20 mouse cellular contexts compared by ENCODE assay signal in genomic region chr3:144447917-144448316, GRCm38 (mm10).
A peak's percentile ranks its signal among the peaks of the same experiment; 100 is the strongest.
DNase-seq lines count a peak whose midpoint lies in the region; ATAC-seq and TF ChIP-seq lines count a peak whose summit lies in the region.
"Had no signal": no experiment of that assay in that cellular context is flagged by ENCODE, and none has a peak within 500 bp of the region (broad histone marks: within the 10 kb centered on the region; RNA-seq: fewer than 3 reads in every experiment).

No protein-coding gene starts in this region.

- H3K36me3 ChIP-seq in liver, embryonic 14.5 days (replicated peaks; ENCODE audit: control insufficient read depth, insufficient read depth, low read depth), result no peaks in the 10 kb centered on the region
- no peaks in the 10 kb centered on the region for H3K36me3 ChIP-seq in midbrain, embryonic 15.5 days (replicated peaks)

- no peaks in the 10 kb centered on the region for H3K9me3 ChIP-seq in liver, embryonic 14.5 days (ENCODE audit: control insufficient read depth, low read length)
- H3K9me3 ChIP-seq in midbrain, embryonic 15.5 days, result no peaks in the 10 kb centered on the region
- H3K9me3 ChIP-seq: embryonic facial prominence, embryonic 13.5 days; G1E; heart, embryonic 13.5 days; hindbrain, embryonic 15.5 days had no signal

- H3K27me3 ChIP-seq in liver, embryonic 14.5 days (ENCODE audit: control insufficient read depth, insufficient read depth, low read length), result no peaks in the 10 kb centered on the region
- no peaks in the 10 kb centered on the region for H3K27me3 ChIP-seq in midbrain, embryonic 15.5 days (replicated peaks)
- H3K27me3 ChIP-seq: embryonic facial prominence, embryonic 13.5 days; heart, embryonic 13.5 days; hindbrain, embryonic 15.5 days had no signal

- ATAC-seq in liver, embryonic 14.5 days (ENCODE audit: insufficient read depth), result peak; percentile 76
- 0 out of 2 replicates have a peak, but pooled peaks have one; percentile 27 for ATAC-seq in megakaryocyte, adult 5-6 weeks (ENCODE audit: poor library complexity, severe bottlenecking)
- ATAC-seq in midbrain, embryonic 15.5 days (replicated peaks), result no peak
- ATAC-seq: CD4-positive, CD25-positive, alpha-beta regulatory T cell, adult 4 months; forebrain, embryonic 14.5 days had no signal

- peaks cover 3 to 6% of the 10 kb centered on the region in 2 experiments; a peak in 3 of 4 replicates for H3K4me1 ChIP-seq in liver, embryonic 14.5 days (replicated peaks; ENCODE audit: control insufficient read depth in 2 of 2, insufficient read depth in 2 of 2, low read length in 1 of 2)
- no peaks in the 10 kb centered on the region for H3K4me1 ChIP-seq in midbrain, embryonic 15.5 days
- H3K4me1 ChIP-seq: embryonic facial prominence, embryonic 13.5 days; hindbrain, embryonic 15.5 days had no signal

- peak; percentile 64 for TF ChIP-seq EP300 in liver, embryonic 14.5 days (IDR thresholded peaks at IDR 0.05; ENCODE audit: low read depth)

- no peak overlapping the region for H3K4me2 ChIP-seq in liver, embryonic 14.5 days (ENCODE audit: low read depth)
- no peak overlapping the region for H3K4me2 ChIP-seq in midbrain, embryonic 15.5 days
- H3K4me2 ChIP-seq: embryonic facial prominence, embryonic 13.5 days; heart, embryonic 13.5 days; hindbrain, embryonic 15.5 days had no signal

- no peak for TF ChIP-seq CTCF in liver, embryonic 14.5 days (IDR thresholded peaks at IDR 0.05; ENCODE audit: low read depth)

- H3K4me3 ChIP-seq in liver, embryonic 14.5 days (ENCODE audit: insufficient read depth in 1 of 2, low read depth in 2 of 2, low read length in 2 of 2), result no peak overlapping the region
- no peak overlapping the region for H3K4me3 ChIP-seq in midbrain, embryonic 15.5 days
- H3K4me3 ChIP-seq: embryonic facial prominence, embryonic 13.5 days; heart, embryonic 13.5 days; hindbrain, embryonic 15.5 days had no signal

- H3K27ac ChIP-seq in liver, embryonic 14.5 days, result no peak overlapping the region
- H3K27ac ChIP-seq in midbrain, embryonic 15.5 days, result no peak overlapping the region
- H3K27ac ChIP-seq: embryonic facial prominence, embryonic 13.5 days; heart, embryonic 13.5 days; hindbrain, embryonic 15.5 days had no signal

- DNase-seq in c-Kit-positive CD71-positive TER-119-negative erythroid progenitor cells, embryonic 14.5 days (ENCODE audit: low read depth), result peak; percentile 40
- peak; percentile 17 for DNase-seq in liver
- DNase-seq in liver, embryonic 14.5 days (ENCODE audit: low read depth in 3 of 3, low spot score in 3 of 3), result peak in 2 of 3 experiments; percentile 11 to 13
- no peak for DNase-seq in cerebellum, postnatal 14 days
- DNase-seq in right cerebral cortex, adult 2 months (ENCODE audit: low spot score in 2 of 2), result no peak
- DNase-seq in spleen, postnatal 36 days (ENCODE audit: low spot score in 2 of 2), result no peak
- DNase-seq: adrenal gland, postnatal 10 days; B cell, adult 2 months; cerebellum, adult 2 months; cerebellum, postnatal 25 days; gastrocnemius, postnatal 36 days; heart, postnatal 36 days had no signal

- 31% methylated on average over 9 of the region's 9 CpGs for WGBS in liver, embryonic 14.5 days (ENCODE audit: insufficient replicate concordance)
- 91% methylated on average over 9 of the region's 9 CpGs for WGBS in midbrain, embryonic 15.5 days

- no peak overlapping the region for H3K9ac ChIP-seq in liver, embryonic 14.5 days (replicated peaks)
- H3K9ac ChIP-seq in midbrain, embryonic 15.5 days, result no peak overlapping the region
- H3K9ac ChIP-seq: embryonic facial prominence, embryonic 13.5 days; heart, embryonic 13.5 days; hindbrain, embryonic 15.5 days had no signal

Comparison
In these comparisons a context has a peak if more than half of its experiments do, and no peak if none do; other contexts are left out.
1. DNase-seq: peak in c-Kit-positive CD71-positive TER-119-negative erythroid progenitor cells, embryonic 14.5 days (single experiment), liver (single experiment) and liver, embryonic 14.5 days (2 of 3); none in cerebellum, postnatal 14 days (0 of 2), right cerebral cortex, adult 2 months (0 of 2) and spleen, postnatal 36 days (0 of 2).